Mouse (Mus musculus) adrenal gland, postnatal 25 days (tissue): ENCODE results near the gene 4931406P16Rik. TPM values are rescaled to one million over a fixed set of nuclear protein-coding genes. Genes with fewer than 3 reads are reported as not detected.
"Not testable (repeated sequence)": the region's sequence is repeated elsewhere in the genome, so short reads cannot be mapped to it uniquely, and the experiment has no call there.

Source experiments
- DNase-seq: peaks from one replicate; pipeline ENCODE4 v3.0.0; 2021; ENCODE audit warnings: mixed read lengths
- total RNA-seq: library from RNA; stranded (reverse); gene quantifications from 2 replicates; pipeline ENCODE4 v1.2.3, GENCODE M21; 2021

4931406P16Rik gene
- total RNA-seq, 1 experiment from 2014 or later = 61.2 TPM

- no peak for DNase-seq
Observed at GRCm38 (mm10) chr7:34208027-34208745, 105.2 kb downstream of the 4931406P16Rik start.

DNA sequence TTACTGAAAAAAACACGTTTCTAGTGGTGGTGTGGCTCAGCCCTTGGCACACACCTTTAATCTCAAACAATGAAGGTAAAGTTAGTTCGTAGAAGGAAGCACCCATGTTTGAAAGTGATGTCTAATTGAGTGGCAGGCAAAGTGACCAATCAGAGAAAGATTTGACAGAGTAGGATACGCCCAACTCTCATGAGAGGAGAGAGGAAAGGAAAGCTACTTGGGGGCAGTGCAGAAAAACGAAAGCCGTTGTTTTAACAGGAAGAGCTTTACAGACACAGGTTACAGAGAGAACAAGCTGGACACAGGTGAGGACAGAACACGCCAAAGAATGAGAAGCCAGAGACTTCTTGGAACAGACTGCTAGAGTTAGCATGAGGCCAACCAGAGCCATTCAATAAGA is 107.0 kb downstream of the 4931406P16Rik start:
- no peak for DNase-seq

DNA sequence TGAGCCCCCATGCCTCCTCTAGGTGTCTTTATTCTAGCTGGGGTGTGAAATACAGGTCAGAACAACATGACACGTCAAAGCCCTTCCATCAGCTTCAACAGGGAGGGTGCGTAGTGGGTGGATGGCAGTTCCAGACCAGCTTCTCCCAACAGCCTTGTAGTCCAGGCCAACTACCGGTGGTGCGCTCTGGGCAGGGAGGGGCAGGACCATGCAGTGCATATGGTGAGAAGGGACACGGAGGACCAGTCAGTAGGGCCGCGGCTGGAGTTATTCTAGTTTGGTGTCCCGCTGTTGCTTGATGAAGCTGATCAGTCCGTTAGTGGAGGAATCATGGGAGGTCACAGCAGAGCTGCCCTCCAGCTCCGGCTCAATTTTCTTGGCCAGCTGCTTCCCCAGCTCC is 111.2 kb downstream of the 4931406P16Rik start:
- DNase-seq = not testable (repeated sequence)

GRCm38 (mm10) chr7:34200829-34201228 is 112.5 kb downstream of the 4931406P16Rik start:
- DNase-seq = no peak

- DNase-seq = no peak
Observed at GRCm38 (mm10) chr7:34198346-34198745, 115.0 kb downstream of the 4931406P16Rik start.

- peak; percentile 95 for DNase-seq
Observed at GRCm38 (mm10) chr7:34196132-34197128, 116.9 kb downstream of the 4931406P16Rik start, which contains the start of gene Pdcd2l. Pdcd2l (minus strand) TSS chr7:34196661.

DNA sequence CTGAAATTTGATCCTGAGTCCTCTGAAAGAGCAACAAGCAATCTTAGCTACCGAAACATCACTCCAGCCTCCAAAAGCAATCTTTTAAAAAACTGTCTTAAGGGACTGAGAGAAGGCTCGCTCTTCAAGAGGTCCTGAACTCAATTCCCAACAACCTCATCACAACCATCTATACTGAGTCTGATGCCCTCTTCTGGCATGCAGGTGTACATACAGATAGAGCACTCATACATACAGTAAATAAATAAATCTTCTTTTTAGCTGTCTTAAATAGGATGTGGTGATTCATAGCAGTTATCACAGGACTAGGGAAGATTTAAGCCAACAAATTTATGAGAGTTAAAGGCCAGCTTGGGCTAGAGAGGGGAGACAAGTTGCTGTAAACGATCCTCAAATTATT is 117.7 kb downstream of the 4931406P16Rik start:
- no peak for DNase-seq

GRCm38 (mm10) chr7:34192825-34193224 is 120.5 kb downstream of the 4931406P16Rik start:
- DNase-seq = no peak

DNA sequence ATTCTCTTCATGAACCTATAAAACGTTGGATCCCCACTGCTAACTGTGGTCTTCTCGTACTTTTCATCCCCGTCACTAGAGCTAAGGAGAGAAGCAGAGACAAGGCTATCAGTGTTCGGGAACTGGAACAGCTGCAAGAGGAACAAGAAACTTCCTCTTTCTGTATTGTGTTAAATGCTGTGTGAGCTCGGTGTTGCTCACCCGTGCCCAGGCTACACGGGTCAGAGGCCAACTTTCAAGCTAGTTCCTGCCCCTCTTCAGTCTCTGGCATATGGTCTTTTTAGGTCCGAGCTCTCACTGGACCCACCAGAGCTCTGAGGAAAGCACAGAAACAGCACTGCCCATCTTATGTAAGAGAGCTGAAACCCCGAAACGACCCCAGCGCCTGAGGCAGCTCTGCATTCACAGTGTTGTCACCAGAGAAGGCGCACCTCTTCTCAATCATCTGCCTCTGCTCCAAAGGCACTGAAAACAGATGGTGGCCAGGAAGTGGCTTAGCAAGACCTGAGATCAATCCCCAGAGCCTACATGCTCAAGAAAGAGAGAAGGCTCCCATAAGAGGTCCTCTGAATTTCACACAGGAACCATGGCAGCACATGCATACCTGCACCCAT is 123.9 kb downstream of the 4931406P16Rik start:
- DNase-seq = no peak

Other genes with a start within 250 kb of the 4931406P16Rik start
- not detected in 2 replicates for gene Scgb1b30, start 218.1 kb downstream of the 4931406P16Rik start, total RNA-seq
- 25.7 and 30.0 TPM in 2 replicates for gene Wtip, start 180.3 kb downstream of the 4931406P16Rik start, total RNA-seq
- 79.0 and 88.1 TPM in 2 replicates for gene Uba2, start 144.0 kb downstream of the 4931406P16Rik start, total RNA-seq
- gene Pdcd2l, start 116.9 kb downstream of the 4931406P16Rik start, total RNA-seq = 25.3 and 25.4 TPM in 2 replicates
- 304 and 309 TPM in 2 replicates for gene Gpi1, start 83.2 kb downstream of the 4931406P16Rik start, total RNA-seq
- not detected in 2 replicates for gene Gm6096, start 62.5 kb downstream of the 4931406P16Rik start, total RNA-seq
- gene Lsm14a, start 79.8 kb upstream of the 4931406P16Rik start, total RNA-seq = 116 and 140 TPM in 2 replicates